Mouse (Mus musculus): ENCODE data around the gene Ubqln3.

Gene Ubqln3

GRCm38 (mm10) chr7:104143179-104143578, at the start of gene Ubqln3:
Gene Ubqln3, minus strand, starts transcription at chr7:104143279.
- no peak for DNase-seq

- DNase-seq = no peak
Measured at GRCm38 (mm10) chr7:104191275-104191674, 48.2 kb upstream of the Ubqln3 start.

- no peak for DNase-seq
Measured at GRCm38 (mm10) chr7:104183292-104183691, 40.2 kb upstream of the Ubqln3 start, which contains the start of gene Olfr648. Gene Olfr648, minus strand, starts transcription at chr7:104183392.

GRCm38 (mm10) chr7:104179074-104179473, 36.0 kb upstream of the Ubqln3 start:
- DNase-seq = no peak

GRCm38 (mm10) chr7:104178422-104179054, 35.5 kb upstream of the Ubqln3 start:
- no peak for DNase-seq

- DNase-seq = no peak
Measured at GRCm38 (mm10) chr7:104175085-104175484, 32.0 kb upstream of the Ubqln3 start.

- no peak for DNase-seq
Measured at GRCm38 (mm10) chr7:104169634-104170204, 26.6 kb upstream of the Ubqln3 start.

GRCm38 (mm10) chr7:104167105-104167504, 24.0 kb upstream of the Ubqln3 start:
- DNase-seq = no peak

GRCm38 (mm10) chr7:104150456-104150855, 7.4 kb upstream of the Ubqln3 start, which contains the start of gene Ubqlnl:
Gene Ubqlnl, minus strand, starts transcription at chr7:104150556.
- DNase-seq = no peak

- no peak for DNase-seq
Measured at GRCm38 (mm10) chr7:104137305-104137704, 5.8 kb downstream of the Ubqln3 start, which contains the start of gene Olfr643. Gene Olfr643, minus strand, starts transcription at chr7:104137405.

- DNase-seq = no peak
Measured at GRCm38 (mm10) chr7:104129726-104130125, 13.4 kb downstream of the Ubqln3 start, which contains the start of gene Ubqln5. Gene Ubqln5, minus strand, starts transcription at chr7:104129826.

- DNase-seq = no peak
Measured at GRCm38 (mm10) chr7:104104757-104104972, 38.4 kb downstream of the Ubqln3 start, which contains the start of gene Olfr646. Gene Olfr646, plus strand, starts transcription at chr7:104104873.

GRCm38 (mm10) chr7:104103913-104104756, 38.9 kb downstream of the Ubqln3 start:
- no peak for DNase-seq
